Mouse (Mus musculus) adrenal gland, adult (tissue): ENCODE data around the gene Trim41.
"Not testable (repeated sequence)": the region's sequence is repeated elsewhere in the genome, so short reads cannot be mapped to it uniquely, and the experiment has no call there.

Experiments
- DNase-seq, 2 experiments: peaks; one replicate each; pipeline ENCODE4 v3.0.0; 2022 to 2023; ENCODE audit warnings: low spot score in 1 of 2; ENCODE audit not compliant: inconsistent age in 2 of 2

Gene Trim41

GRCm38 (mm10) chr11:48816800-48817665 is at the start of gene Trim41:
TSS of gene Trim41 (minus strand) at chr11:48817353.
- DNase-seq: peak; percentile 99 to 100

DNA sequence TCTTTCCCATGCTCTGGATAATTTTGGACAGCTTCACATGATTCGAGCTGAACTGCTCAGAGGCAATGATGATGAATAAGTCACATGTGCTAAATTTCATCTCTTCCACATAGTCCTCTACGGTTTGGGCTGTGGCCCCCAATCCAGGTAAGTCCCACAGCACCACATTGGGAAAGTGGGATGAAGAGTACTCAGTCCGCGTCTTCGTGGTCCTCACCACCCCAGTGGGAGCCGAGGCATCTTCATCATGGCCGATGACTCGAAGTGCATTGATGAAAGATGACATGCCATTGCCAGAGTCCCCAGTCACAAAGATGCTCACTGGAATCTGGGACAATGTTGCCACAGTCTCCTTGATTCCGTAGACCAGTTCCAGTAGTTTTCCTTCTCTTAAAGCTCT is 49.3 kb upstream of the Trim41 start:
- no peak for DNase-seq

DNA sequence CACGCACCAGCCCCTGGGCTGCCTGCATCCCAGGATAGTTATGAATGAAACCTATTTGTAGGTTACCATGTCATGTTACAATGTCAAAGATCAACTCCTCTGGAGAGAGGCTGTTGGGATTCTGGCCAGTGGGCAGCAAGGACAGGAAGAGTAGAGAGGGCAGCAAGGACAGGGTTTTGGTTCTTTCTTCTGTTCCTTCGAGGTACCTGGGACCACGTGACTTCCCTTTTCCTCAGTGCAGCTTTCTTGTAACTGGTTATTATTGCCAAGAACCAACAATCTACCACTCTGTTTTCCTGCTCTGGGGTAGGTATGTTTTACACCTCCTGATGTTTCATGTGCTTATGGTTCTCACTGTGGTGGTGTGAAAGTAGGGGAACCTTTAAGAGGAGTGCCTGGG is 46.7 kb upstream of the Trim41 start:
- no peak for DNase-seq

DNA sequence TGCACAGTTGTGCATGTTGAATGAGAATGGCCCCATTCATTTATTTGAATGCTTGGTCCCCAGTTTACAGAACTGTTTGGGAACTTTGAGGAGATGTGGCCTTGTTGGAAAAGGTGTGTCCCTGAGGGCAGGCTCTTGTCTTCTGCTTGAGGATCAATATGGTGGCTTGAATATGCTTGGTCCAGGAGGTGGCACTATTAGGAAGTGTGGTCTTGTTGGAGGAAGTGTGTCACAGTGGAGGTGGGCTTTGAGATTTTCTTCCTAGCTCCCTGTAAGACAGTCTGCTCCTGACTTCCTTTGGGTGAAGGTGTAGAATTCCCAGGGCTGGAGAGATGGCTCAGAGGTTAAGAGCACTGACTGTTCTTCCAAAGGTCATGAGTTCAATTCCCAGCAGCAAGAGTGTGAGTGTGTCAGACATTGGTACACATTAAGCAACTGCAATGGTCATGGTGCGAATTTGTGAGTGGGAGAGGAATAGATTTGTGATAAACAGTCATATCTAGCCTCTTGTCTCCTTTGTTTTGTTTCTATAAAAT is 45.7 kb upstream of the Trim41 start:
- no peak for DNase-seq

- DNase-seq: peak in 1 of 2 experiments; percentile 88
Measured at GRCm38 (mm10) chr11:48859014-48859413, 41.9 kb upstream of the Trim41 start.

DNA sequence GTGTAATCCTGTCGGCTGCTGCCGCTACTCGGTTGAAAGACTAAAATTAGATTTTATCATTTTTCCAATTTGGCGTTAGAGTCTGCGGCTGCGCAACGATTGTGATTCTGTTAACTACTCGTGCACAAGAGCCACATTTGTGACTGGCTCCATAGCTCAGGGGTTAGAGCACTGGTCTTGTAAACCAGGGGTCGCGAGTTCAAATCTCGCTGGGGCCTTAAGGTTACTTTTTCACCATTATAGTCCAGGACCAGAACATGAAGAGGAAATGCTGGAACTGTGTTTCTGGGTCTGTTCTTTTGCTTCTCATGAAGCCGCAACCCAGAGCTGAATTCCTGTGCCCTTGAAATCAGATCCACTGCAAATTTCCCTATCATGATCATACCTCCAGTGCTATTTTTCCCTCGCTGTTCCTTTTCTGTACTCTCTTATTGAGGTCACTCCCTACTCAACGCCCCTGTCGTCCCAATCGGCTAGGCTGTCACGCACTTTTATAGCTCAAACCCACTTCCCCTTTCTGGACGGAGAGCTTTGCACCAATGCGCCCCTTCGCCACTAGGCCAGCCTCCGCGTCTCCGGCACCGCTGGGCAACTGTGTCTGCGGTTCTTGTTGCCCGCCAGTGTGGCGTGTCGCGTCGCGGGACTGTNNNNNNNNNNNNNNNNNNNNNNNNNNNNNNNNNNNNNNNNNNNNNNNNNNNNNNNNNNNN is 36.5 kb upstream of the Trim41 start:
- DNase-seq: peak; percentile 91 to 99

DNA sequence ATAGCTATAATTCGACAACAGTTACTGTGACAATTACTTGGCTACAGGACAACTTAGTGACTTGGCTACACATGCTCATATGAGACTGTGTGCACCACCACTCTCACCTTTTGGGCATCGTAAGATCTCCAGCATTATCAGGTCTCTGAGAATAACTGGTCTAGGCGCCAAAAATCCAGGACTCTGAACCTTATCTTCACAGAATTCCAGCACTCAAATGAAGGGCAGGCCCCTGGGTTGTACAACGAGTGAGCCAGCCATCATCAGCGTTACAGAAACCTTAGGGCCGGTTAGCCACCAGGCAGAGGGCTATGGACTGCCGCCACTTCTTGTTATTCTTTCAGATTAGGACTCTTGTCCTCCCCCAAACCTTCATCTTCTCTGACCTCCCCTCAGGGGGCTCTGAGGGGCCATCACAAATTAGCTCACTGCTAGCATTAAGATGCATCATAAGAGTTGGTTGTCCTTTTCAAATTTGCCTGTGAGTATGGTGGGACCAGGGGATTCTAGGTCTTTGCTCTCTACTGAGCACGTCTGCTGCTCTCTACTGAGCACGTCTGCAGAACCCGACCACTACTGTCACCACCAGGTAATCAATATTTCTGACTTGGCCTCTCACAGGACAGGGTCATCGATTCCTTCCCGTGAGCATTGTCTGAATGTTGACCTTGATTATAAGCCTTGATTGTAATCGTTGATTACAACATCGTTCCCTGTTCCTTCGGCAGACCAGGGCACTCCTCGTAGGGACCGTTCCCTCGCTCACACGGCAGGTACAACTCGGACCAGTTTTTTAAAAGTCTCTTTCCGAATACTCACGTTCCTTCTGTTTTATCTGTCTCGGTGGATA is 35.7 kb upstream of the Trim41 start:
- no peak for DNase-seq

GRCm38 (mm10) chr11:48852190-48852589 is 35.0 kb upstream of the Trim41 start:
- peak in 1 of 2 experiments; percentile 82 for DNase-seq

- peak in 1 of 2 experiments; percentile 53 for DNase-seq
Measured at GRCm38 (mm10) chr11:48851270-48851995, 34.3 kb upstream of the Trim41 start.

DNA sequence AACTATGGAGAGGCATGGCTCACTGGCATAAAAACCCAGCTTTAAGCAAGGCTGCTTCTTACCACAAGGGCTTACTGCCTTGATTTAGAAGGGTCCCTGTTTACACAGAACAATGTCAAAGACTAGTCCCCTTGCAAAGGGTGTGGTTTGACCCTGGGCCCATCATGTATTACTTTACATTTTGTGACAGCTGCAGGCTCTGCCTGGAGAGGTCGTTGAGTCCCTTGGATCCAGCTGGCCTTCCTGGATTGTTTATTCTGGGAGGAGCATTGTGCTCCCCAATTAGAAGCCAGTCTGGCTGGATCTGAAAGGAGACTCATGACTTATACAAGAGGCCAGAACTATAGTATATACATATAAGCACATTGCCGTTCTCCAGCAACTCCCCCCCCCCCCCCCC is 33.1 kb upstream of the Trim41 start:
- no peak for DNase-seq

GRCm38 (mm10) chr11:48846881-48847280 is 29.7 kb upstream of the Trim41 start:
- no peak for DNase-seq

DNA sequence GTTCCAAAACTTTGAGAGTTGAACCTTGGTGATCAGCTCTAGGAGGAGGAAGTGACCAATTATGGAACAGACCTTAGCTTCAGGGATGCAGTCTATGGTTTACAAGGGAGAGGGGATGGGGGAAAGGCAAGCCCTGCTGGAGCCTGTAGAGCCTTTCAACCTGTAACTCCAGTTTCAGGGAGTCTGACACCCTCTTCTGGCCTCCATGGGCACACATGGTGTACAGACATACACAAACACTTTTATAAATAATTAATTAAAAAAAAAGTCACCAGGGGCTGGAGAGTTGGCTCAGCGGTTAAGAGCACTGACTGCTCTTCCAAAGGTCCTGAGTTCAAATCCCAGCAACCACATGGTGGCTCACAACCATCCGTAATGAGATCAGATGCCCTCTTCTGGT is 29.2 kb upstream of the Trim41 start:
- DNase-seq: not testable (repeated sequence)

DNA sequence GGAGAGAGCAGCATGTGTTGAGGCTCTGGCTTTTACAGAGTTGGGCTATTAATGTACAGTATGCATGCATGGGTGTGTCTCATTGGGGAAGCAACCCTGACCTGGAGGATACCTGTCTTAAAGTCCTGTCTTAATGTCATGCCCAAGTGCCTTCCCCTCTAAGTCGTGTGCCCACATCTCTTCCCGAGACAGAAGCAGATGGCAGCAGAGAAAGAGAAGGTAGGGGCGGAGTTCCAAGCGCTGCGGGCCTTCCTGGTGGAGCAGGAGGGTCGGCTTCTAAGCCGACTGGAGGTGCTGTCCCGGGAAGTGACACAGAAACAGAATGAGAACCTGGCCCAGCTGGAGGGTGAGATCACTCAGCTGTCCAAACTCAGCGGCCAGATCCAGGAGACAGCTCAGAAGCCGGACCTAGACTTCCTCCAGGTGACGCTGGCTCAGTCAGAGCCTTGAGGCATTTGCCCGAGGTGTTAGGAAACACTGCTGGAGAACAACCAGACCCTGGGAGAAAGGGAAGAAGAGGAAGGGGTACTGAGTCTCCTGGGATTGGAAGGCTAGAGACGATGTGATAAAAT is 28.2 kb upstream of the Trim41 start:
- no peak for DNase-seq

DNA sequence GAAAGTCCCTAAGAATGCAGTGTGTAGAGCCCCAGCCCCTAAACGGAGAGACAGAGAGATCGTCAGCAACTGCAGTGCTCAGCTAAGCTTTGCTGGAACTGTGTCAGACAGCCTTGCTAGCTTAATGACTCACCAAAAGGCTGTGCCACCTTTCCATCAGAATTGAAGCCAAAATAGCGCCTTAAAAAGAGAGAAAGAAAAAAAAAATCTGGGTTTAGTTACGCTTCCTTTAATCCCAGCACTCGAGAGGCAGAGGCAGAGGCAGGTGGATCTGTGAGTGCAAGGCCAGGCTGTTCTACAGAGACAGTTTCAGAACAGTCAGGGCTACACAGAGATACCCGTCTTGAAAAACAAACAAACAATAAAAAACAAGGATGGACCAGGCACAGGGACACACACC is 27.2 kb upstream of the Trim41 start:
- DNase-seq: peak in 1 of 2 experiments; percentile 80

- no peak for DNase-seq
Measured at GRCm38 (mm10) chr11:48843202-48843601, 26.0 kb upstream of the Trim41 start.

GRCm38 (mm10) chr11:48842378-48842792 is 25.2 kb upstream of the Trim41 start:
- DNase-seq: no peak

DNA sequence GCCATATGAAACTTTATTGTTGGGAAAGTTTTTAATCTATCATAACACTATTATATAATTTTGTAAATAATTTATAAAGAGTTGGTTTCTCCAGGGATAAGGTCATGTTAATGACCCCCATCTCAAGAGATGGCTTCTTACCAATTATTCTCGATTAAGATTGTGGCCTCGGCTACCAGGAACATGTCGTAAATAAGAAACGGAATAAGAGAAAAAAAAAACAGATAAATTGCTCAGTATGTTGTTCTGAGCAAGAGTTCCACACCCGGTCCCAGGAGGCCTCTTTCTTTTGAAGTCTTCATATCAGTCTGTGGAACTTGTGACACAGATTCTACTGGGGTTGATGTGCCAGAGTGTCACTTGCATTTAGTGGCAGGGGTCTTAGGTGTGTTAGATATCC is 24.1 kb upstream of the Trim41 start:
- no peak for DNase-seq

DNA sequence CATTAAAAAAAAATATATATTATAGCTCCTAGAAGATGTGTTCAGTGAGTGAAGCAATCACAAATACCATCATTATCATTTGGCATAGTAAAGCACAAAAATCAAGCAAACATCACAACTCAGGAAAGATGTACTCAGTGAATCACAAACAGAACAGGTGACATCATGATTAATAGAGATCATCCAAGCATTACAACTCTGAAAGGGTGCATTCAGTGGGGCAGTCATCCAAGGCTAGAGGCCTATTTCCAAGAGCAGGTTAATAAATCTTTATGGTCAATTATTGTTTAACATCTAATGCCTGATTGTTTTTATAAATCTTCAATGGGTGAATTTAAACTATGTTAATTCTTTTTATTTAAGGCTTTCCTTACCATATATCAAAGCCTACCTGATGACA is 23.7 kb upstream of the Trim41 start:
- no peak for DNase-seq

DNA sequence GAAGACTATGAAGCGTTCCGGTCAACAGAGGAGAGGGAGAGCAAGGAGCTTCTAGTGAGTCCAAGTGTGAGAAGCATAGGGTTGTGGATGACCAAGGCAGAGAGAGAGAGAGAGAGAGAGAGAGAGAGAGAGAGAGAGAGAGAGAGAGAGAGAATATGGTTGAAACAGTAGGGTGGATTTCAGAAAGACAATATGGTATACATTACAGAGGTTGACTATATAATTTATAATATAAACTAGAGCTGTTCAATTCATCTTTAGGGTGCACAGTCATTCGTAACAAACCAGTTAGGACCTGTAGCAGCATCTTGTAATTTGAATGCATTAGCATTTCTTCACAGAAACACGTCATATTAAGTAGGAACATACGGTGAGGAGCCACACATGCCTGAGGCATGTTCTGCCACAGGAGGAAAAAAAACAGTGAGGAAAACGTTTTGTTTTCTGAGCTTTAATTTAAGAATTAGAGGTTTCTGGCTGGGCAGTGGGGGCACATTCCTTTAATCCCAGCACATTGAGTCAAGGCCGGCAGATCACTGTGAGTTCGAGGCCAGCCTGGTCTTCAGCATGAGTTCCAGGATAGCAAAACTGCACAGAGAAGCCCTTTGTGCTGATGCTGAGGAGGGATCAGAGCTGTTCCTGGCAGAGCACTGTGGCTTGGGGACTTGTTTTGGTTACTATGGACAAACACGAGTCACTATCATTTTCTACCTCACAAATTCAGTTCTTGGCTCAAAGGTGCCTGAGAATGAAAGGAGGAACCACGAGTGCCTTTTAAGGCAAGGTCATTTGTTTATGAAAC is 21.9 kb upstream of the Trim41 start:
- DNase-seq: no peak
